ENCODE assay signal across 10 mouse cellular contexts in the genomic region with DNA sequence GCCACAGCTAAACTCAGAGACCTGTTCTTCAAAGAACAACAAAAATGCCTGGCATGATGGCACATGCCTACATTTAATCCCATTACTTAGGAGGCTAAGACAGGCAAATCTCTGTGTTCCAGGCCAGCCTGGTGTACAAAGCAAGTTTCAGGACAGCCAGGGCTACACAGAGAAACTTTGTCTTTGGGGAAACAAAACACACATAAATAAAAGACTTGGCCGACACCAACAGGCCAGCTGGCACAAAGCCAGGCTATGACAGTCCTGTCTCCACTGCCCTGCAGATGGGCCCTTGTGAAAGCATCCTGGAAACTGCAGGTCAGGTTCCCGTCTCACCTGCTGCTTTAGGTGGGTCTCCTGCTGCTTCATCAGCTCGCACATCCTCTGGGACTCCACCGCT. TPM values are rescaled to one million over a fixed set of nuclear protein-coding genes. Genes with fewer than 3 reads are reported as not detected.
A peak's percentile ranks its signal among the peaks of the same experiment; 100 is the strongest.
DNase-seq lines count a peak whose midpoint lies in the region; ATAC-seq and TF ChIP-seq lines count a peak whose summit lies in the region.
"Had no signal": no experiment of that assay in that cellular context is flagged by ENCODE, and none has a peak within 500 bp of the region (broad histone marks: within the 10 kb centered on the region; RNA-seq: fewer than 3 reads in every experiment).

No protein-coding gene starts in this region.

- no peaks in the 10 kb centered on the region for H3K4me1 ChIP-seq in kidney, adult 2 months (ENCODE audit: control insufficient read depth, insufficient read depth, low read length)
- no peaks in the 10 kb centered on the region for H3K4me1 ChIP-seq in midbrain, embryonic 14.5 days (ENCODE audit: control insufficient read depth, insufficient read depth, low read length)
- peaks cover 6% of the 10 kb centered on the region for H3K4me1 ChIP-seq in midbrain, embryonic 15.5 days

- WGBS in kidney, adult 2 months: 59% methylated on average over 4 of the region's 4 CpGs
- 78% methylated on average over 4 of the region's 4 CpGs for WGBS in midbrain, embryonic 14.5 days
- 81% methylated on average over 4 of the region's 4 CpGs for WGBS in midbrain, embryonic 15.5 days

- no peak overlapping the region for H3K4me3 ChIP-seq in kidney, adult 2 months (ENCODE audit: insufficient read depth, low read depth, low read length)
- H3K4me3 ChIP-seq in midbrain, embryonic 14.5 days (replicated peaks; ENCODE audit: low read depth, low read length): no peak overlapping the region
- no peak overlapping the region for H3K4me3 ChIP-seq in midbrain, embryonic 15.5 days
- H3K4me3 ChIP-seq: liver, embryonic 13.5 days had no signal

- no peak for ATAC-seq in midbrain, embryonic 14.5 days (ENCODE audit: low FRiP score, low TSS enrichment)
- ATAC-seq in midbrain, embryonic 15.5 days (replicated peaks): no peak
- ATAC-seq: intestine, embryonic 16.5 days had no signal

- H3K36me3 ChIP-seq in kidney, adult 2 months (ENCODE audit: control insufficient read depth, insufficient read depth, low read length): peaks cover 10% of the 10 kb centered on the region
- H3K36me3 ChIP-seq in midbrain, embryonic 14.5 days (ENCODE audit: control insufficient read depth, insufficient read depth, low read length): peaks cover 98% of the 10 kb centered on the region
- H3K36me3 ChIP-seq in midbrain, embryonic 15.5 days (replicated peaks): peaks cover 82% of the 10 kb centered on the region

- no peak overlapping the region for H3K27ac ChIP-seq in kidney, adult 2 months (ENCODE audit: insufficient read depth, low read depth, low read length)
- H3K27ac ChIP-seq in midbrain, embryonic 14.5 days (replicated peaks; ENCODE audit: low read depth, low read length): no peak overlapping the region
- H3K27ac ChIP-seq in midbrain, embryonic 15.5 days: no peak overlapping the region
- H3K27ac ChIP-seq: liver, embryonic 13.5 days had no signal

- no peak overlapping the region for H3K4me2 ChIP-seq in midbrain, embryonic 14.5 days (ENCODE audit: low read length)
- no peak overlapping the region for H3K4me2 ChIP-seq in midbrain, embryonic 15.5 days
- H3K4me2 ChIP-seq: liver, embryonic 13.5 days had no signal

- TF ChIP-seq POLR2A in kidney, adult 2 months (IDR thresholded peaks at IDR 0.05; ENCODE audit: low read depth, low read length): no peak

- H3K9ac ChIP-seq in midbrain, embryonic 14.5 days (replicated peaks; ENCODE audit: low read length): no peak overlapping the region; the same call in 1 of the 2 replicates
- H3K9ac ChIP-seq in midbrain, embryonic 15.5 days: no peak overlapping the region
- H3K9ac ChIP-seq: liver, embryonic 13.5 days had no signal

- H3K27me3 ChIP-seq in kidney, adult 2 months (replicated peaks; ENCODE audit: control insufficient read depth, insufficient read depth, low read length): no peaks in the 10 kb centered on the region
- H3K27me3 ChIP-seq in midbrain, embryonic 14.5 days (ENCODE audit: control insufficient read depth, insufficient read depth, low read length): no peaks in the 10 kb centered on the region
- H3K27me3 ChIP-seq in midbrain, embryonic 15.5 days (replicated peaks): no peaks in the 10 kb centered on the region
- H3K27me3 ChIP-seq: liver, embryonic 13.5 days had no signal

- DNase-seq in cerebellum, adult 11-12 months: peak; percentile 56
- DNase-seq in cerebellum, adult 11 months: no peak
- peak; percentile 64 for DNase-seq in kidney, adult 2 months
- DNase-seq in kidney, adult 11 months: no peak
- DNase-seq in midbrain, embryonic 14.5 days: peak; percentile 34
- DNase-seq in urinary bladder, postnatal 4 days (ENCODE audit: low spot score in 2 of 2): no peak
- DNase-seq in spleen, adult 18-20 months: no peak
- DNase-seq: liver, embryonic 13.5 days had no signal

- no peak for TF ChIP-seq CTCF in kidney, adult 2 months (conservative IDR thresholded peaks at IDR 0.05; ENCODE audit: insufficient read depth, insufficient read length, low read depth, low read length)

- H3K9me3 ChIP-seq in midbrain, embryonic 14.5 days (ENCODE audit: control insufficient read depth, low read length): no peaks in the 10 kb centered on the region
- H3K9me3 ChIP-seq in midbrain, embryonic 15.5 days: no peaks in the 10 kb centered on the region
- H3K9me3 ChIP-seq: liver, embryonic 13.5 days had no signal

RNA-seq across cellular contexts. Expression of a gene that starts 7.2 kb away (rescaled TPM):
- polyA plus RNA-seq in kidney, adult 2 months (2012; rRNA removed): 16.2 and 20.8 TPM in 2 replicates
- polyA plus RNA-seq in midbrain, embryonic 14.5 days (2014; fragmentation: Nextera tagmentation; extraction: Ambion mirVana): 127 and 147 TPM in 2 replicates
- 166 and 173 TPM in 2 replicates for polyA plus RNA-seq in midbrain, embryonic 15.5 days (2015; fragmentation: Nextera tagmentation; extraction: Ambion mirVana)

RNA-seq across cellular contexts. Expression of a gene that starts 9.9 kb away (rescaled TPM):
- polyA plus RNA-seq in kidney, adult 2 months (2012; rRNA removed): 22.7 and 24.3 TPM in 2 replicates
- 37.4 and 64.1 TPM in 2 replicates for polyA plus RNA-seq in midbrain, embryonic 14.5 days (2014; fragmentation: Nextera tagmentation; extraction: Ambion mirVana)
- 52.7 and 59.2 TPM in 2 replicates for polyA plus RNA-seq in midbrain, embryonic 15.5 days (2015; fragmentation: Nextera tagmentation; extraction: Ambion mirVana)

RNA-seq across cellular contexts. Expression of a gene that starts 12.0 kb away (rescaled TPM):
- 66.5 and 67.4 TPM in 2 replicates for polyA plus RNA-seq in kidney, adult 2 months (2012; rRNA removed)
- 25.0 and 28.0 TPM in 2 replicates for polyA plus RNA-seq in midbrain, embryonic 14.5 days (2014; fragmentation: Nextera tagmentation; extraction: Ambion mirVana)
- polyA plus RNA-seq in midbrain, embryonic 15.5 days (2015; fragmentation: Nextera tagmentation; extraction: Ambion mirVana): 27.0 and 33.0 TPM in 2 replicates

RNA-seq across cellular contexts. Expression of a gene that starts 16.9 kb away (rescaled TPM):
- 2.2 and 3.7 TPM in 2 replicates for polyA plus RNA-seq in kidney, adult 2 months (2012; rRNA removed)
- polyA plus RNA-seq in midbrain, embryonic 14.5 days (2014; fragmentation: Nextera tagmentation; extraction: Ambion mirVana): 2.9 and 4.4 TPM in 2 replicates
- polyA plus RNA-seq in midbrain, embryonic 15.5 days (2015; fragmentation: Nextera tagmentation; extraction: Ambion mirVana): 4.2 and 4.6 TPM in 2 replicates

RNA-seq across cellular contexts. Expression of a gene that starts 30.5 kb away (rescaled TPM):
- polyA plus RNA-seq in kidney, adult 2 months (2012; rRNA removed): 160 and 162 TPM in 2 replicates
- polyA plus RNA-seq in midbrain, embryonic 14.5 days (2014; fragmentation: Nextera tagmentation; extraction: Ambion mirVana): 181 and 186 TPM in 2 replicates
- polyA plus RNA-seq in midbrain, embryonic 15.5 days (2015; fragmentation: Nextera tagmentation; extraction: Ambion mirVana): 198 and 199 TPM in 2 replicates

Comparison
In these comparisons a context has a peak if more than half of its experiments do, and no peak if none do; other contexts are left out.
1. DNase-seq: peak in cerebellum, adult 11-12 months (single experiment), kidney, adult 2 months (single experiment) and midbrain, embryonic 14.5 days (single experiment); none in cerebellum, adult 11 months (single experiment), kidney, adult 11 months (single experiment), urinary bladder, postnatal 4 days (0 of 2) and spleen, adult 18-20 months (0 of 2).